Mouse (Mus musculus) midbrain, embryonic 10.5 days (tissue): ENCODE measurements at regions not wholly inside any gene's neighbourhood (a gene's known extent, or its start where the extent isn't known, plus 50 kb on each side); places are given as distances from the start of the nearest gene placed in this dataset. TPM values are rescaled to one million over a fixed set of nuclear protein-coding genes. Genes with fewer than 3 reads are reported as not detected.

ENCODE experiments used
- DNase-seq: peaks from one replicate; pipeline ENCODE4 v3.0.0-alpha.2; 2017; ENCODE audit warnings: low spot score
- H3K27ac ChIP-seq: fragments of 300-500 bp; sonication (generic); replicated peaks from 2 replicates; pipeline ENCODE4 v1.5.1; 2016; ENCODE audit warnings: mild to moderate bottlenecking
- H3K27me3 ChIP-seq: fragments of 300-500 bp; sonication (generic); 2 replicates; pipeline ENCODE4 v1.6.1; 2016; ENCODE audit warnings: low read depth, mild to moderate bottlenecking; ENCODE audit not compliant: poor library complexity, severe bottlenecking
- H3K36me3 ChIP-seq: fragments of 300-500 bp; sonication (generic); 2 replicates; pipeline ENCODE4 v1.6.1; 2016; ENCODE audit warnings: mild to moderate bottlenecking, moderate library complexity
- H3K4me1 ChIP-seq: fragments of 300-500 bp; sonication (generic); 2 replicates; pipeline ENCODE4 v1.6.1; 2016
- H3K4me3 ChIP-seq: fragments of 300-500 bp; sonication (generic); 2 replicates; pipeline ENCODE4 v1.5.1; 2016; ENCODE audit warnings: mild to moderate bottlenecking, moderate library complexity
- H3K9me3 ChIP-seq: fragments of 300-500 bp; sonication (generic); replicated peaks from 2 replicates; pipeline ENCODE4 v1.6.1; 2016; ENCODE audit warnings: mild to moderate bottlenecking
- WGBS: fragments of 180-500 bp; shearing (Covaris S2); methylation state at CpG from one replicate; pipeline ENCODE4 v1.1.7; 2016; 5-methylcytosine and 5-hydroxymethylcytosine counted together
- microRNA-seq: library from miRNA; unstranded; fragments of <30 nt; microRNA quantifications from one replicate; pipeline ENCODE4, GENCODE M21; 2017

DNA sequence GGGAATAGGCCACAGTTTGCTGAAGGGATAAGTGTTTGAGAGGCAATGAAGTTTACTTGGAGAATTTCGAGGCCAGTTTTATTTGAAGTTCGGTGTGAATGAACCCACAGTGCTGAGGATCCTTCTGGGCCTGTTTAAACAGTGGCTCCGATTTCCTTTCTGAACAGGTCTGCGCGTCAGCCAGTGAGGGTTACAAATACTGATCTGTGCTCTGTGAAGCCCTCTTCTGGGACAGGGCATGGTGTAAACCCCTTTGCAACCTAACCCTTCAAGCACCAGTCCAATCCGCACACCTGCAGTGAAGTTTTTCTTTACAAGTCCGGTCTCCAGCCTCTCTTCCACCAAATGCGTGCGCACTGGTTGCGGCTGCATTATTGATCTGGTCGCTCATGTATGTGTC lies 133.1 kb downstream of the Ndfip2 start:
- WGBS, result 88% methylated on average over 11 of the region's 11 CpGs
- H3K4me1 ChIP-seq, result no peaks in the 10 kb centered on the region
- no peak overlapping the region for H3K4me3 ChIP-seq
- no peak for DNase-seq
- H3K36me3 ChIP-seq, result no peaks in the 10 kb centered on the region
- H3K27ac ChIP-seq, result no peak overlapping the region
- H3K27me3 ChIP-seq, result peaks cover 4% of the 10 kb centered on the region
- no peaks in the 10 kb centered on the region for H3K9me3 ChIP-seq

DNA sequence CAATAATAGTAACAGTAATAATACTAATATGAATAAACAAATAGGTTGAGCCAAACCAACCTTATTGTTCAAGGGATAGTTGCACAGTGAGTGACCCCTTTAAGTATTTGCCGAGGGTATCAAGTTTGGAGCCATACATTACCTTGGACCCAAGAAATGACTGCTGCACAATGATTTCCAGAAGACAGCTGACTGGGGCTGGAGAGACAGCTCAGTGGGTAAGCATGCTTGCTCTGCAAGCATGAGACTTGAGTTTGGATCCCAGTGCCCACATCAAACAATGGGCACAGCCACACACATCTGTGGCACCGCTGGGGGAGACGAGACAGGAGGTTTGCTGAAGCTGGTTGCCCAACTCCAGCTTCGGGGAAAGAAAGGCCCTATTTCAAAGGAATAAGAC lies 126.7 kb downstream of the Ndfip2 start:
- H3K27ac ChIP-seq, result no peak overlapping the region
- no peaks in the 10 kb centered on the region for H3K27me3 ChIP-seq
- H3K4me3 ChIP-seq, result no peak overlapping the region
- 84% methylated on average over 4 of the region's 4 CpGs for WGBS
- no peaks in the 10 kb centered on the region for H3K36me3 ChIP-seq
- no peaks in the 10 kb centered on the region for H3K9me3 ChIP-seq
- no peak for DNase-seq
- H3K4me1 ChIP-seq, result no peaks in the 10 kb centered on the region

DNA sequence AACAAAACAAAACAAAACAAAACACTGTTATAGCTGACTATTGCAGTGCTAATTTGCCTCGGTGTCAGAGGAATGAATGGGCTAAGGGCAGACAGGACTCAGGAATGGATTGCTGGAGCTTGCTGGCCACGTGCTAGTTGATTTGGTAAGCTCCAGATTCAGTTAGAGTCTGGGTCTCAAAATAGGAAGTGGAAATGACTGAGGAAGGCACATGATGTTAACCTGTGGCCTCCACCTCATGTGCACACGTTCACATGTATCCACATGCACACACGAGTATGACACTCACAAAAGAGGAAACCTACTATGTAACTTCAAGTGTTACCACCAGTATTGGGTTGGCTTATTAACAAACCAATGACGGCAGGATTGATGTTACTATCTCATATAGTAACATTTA lies 125.0 kb downstream of the Ndfip2 start:
- Histone ChIP-seq H3K4me3 (no peak overlapping the region), H3K27ac (no peak overlapping the region), H3K4me1 (no peaks in the 10 kb centered on the region), H3K36me3 (no peaks in the 10 kb centered on the region), H3K27me3 (no peaks in the 10 kb centered on the region), H3K9me3 (no peaks in the 10 kb centered on the region)
- 88% methylated on average over 5 of the region's 5 CpGs for WGBS
- no peak for DNase-seq

DNA sequence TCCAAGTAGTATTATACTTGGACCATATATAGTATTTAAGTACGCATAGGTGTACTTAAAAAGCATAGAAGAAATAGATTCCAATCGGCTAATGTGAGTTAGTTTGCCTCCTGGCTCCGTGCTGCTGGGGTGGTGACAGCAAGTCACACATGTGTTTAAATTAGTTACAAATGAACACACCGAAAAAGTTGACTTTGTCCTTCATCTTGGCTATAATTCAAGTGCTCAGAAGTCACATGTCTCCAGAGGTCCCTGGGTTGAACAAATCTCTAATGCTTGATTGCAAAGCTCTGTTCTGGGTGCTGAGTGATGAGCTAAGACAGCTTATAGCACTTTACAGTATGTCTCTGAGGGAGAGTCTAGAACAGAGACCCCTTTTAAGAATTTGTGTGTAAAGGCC lies 121.7 kb downstream of the Ndfip2 start:
- Histone ChIP-seq H3K36me3 (no peaks in the 10 kb centered on the region), H3K4me1 (0 out of 2 replicates have a peak, but pooled peaks cover 3% of the 10 kb centered on the region), H3K9me3 (no peaks in the 10 kb centered on the region), H3K27me3 (no peaks in the 10 kb centered on the region), H3K4me3 (no peak overlapping the region), H3K27ac (no peak overlapping the region)
- 87% methylated on average over 4 of the region's 4 CpGs for WGBS
- no peak for DNase-seq

DNA sequence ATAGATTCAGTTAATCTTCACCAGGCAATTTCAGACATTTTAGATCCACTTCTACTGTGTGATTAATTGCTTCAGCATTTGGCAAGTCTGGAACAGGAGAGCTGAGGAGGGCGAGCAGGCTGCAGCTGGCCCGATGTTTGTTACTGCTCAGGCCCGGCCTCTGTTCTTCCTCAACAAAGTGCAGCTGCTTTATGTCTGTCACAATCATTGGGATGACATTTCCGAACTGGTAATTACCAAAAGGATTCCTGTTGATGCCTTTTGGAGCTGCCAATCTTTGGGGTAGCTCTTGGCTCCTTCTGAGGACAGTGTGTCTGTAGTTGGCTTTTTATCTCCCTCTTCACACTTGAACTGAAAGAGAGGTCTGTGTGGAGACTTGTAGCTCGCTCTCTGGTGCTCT lies 119.4 kb downstream of the Ndfip2 start:
- H3K27ac ChIP-seq, result no peak overlapping the region
- H3K4me3 ChIP-seq, result no peak overlapping the region
- no peaks in the 10 kb centered on the region for H3K9me3 ChIP-seq
- no peak for DNase-seq
- no peaks in the 10 kb centered on the region for H3K27me3 ChIP-seq
- H3K4me1 ChIP-seq, result 0 out of 2 replicates have a peak, but pooled peaks cover 8% of the 10 kb centered on the region
- 69% methylated on average over 5 of the region's 5 CpGs for WGBS
- no peaks in the 10 kb centered on the region for H3K36me3 ChIP-seq

DNA sequence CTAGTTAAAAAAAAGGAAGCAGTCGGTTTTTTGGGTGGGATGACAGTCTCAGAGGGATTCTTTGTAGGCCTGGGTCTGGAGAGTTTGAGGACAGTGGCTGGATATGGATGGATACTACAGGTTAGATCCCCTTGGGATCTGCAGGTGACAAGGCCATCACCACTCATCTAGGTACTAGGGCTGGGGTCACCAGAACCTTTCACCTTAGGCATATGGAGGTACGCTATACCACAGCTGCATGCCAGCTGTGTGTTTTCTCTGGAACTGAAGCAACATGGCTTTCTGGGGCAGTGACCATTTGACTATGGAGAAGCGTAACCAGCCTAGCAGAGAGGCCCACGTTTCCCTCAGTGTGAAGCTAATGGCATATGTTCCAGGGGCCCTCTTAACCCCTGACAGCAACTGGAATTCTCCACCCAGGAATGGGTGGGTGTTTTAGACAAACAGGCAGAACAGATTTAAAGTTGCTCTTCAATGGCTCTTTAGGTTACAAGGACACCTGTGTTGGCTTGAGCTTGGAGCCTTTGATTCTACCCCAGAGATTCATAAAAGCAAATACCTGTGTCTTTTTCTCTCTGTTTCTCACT lies 118.8 kb downstream of the Ndfip2 start:
- H3K9me3 ChIP-seq, result no peaks in the 10 kb centered on the region
- WGBS, result 76% methylated on average over 4 of the region's 4 CpGs
- DNase-seq, result no peak

DNA sequence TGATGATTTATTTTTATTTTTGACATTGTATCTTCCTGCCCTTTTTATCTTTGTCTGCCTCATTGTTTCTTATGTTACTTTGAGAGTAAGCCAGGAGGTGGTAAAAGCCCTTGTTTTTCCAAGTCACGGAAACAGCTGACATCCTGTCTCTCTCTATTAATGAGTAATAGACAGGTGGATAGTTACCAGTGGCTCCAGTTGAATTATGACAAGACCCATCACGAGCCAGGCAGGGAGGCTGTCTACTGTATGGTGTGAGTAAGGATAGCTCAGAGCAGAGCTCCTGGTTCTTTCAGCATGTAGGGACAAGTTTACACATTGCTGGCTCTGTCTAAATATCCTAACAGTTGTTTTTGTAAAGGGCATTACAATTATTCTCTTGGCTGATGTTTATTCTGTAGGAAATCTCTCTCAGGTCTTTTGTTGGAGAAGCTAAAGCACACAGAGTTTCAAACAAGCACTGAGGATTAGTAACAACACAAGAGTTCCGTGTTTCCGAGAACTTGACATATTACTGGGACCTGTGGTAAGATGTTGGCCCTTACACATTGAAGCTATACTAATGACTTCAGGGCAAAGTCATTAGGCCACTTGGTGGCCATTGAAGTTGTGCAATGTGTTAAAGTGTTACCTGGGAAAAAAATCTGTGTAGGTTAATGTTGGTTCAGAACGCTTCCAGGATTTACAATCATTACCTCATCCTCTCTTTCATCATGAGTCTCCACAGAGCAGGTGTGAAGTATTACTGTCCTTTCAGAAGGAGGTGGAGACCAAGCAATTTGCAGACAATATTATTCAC lies 111.5 kb downstream of the Ndfip2 start:
- no peak for DNase-seq
- H3K27me3 ChIP-seq, result no peaks in the 10 kb centered on the region
- no peaks in the 10 kb centered on the region for H3K9me3 ChIP-seq
- no peak overlapping the region for H3K27ac ChIP-seq
- 0 out of 2 replicates have a peak, but pooled peaks cover 4% of the 10 kb centered on the region for H3K4me1 ChIP-seq
- no peaks in the 10 kb centered on the region for H3K36me3 ChIP-seq
- WGBS, result 88% methylated on average over 5 of the region's 5 CpGs
- no peak overlapping the region for H3K4me3 ChIP-seq

More for the DNA sequence above, 118.8 kb downstream of the Ndfip2 start:
- Histone ChIP-seq H3K4me1 (0 out of 2 replicates have a peak, but pooled peaks cover 8% of the 10 kb centered on the region), H3K4me3 (no peak overlapping the region), H3K27me3 (no peaks in the 10 kb centered on the region), H3K27ac (no peak overlapping the region), H3K36me3 (no peaks in the 10 kb centered on the region)

DNA sequence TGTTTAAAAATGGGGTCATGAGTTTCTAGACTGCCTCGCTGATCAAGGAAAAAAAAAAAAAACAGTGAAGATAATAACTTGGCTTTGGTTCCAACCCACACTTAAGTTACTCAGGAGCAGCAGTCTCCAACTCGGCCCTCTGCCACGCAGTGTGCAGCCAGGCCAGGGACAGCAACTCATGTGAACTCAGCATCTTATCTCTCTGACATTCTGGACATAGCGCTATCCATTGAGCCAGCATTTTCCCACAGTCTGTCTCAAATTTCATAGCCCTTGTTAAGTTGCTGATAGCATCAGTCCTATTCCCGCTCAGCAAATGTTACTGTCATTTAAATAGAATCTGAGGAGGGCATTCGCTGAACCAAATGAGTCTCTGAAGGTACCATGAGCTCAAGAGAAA lies 102.2 kb downstream of the Ndfip2 start:
- Histone ChIP-seq H3K4me1 (no peaks in the 10 kb centered on the region), H3K36me3 (no peaks in the 10 kb centered on the region), H3K9me3 (no peaks in the 10 kb centered on the region), H3K4me3 (no peak overlapping the region), H3K27me3 (no peaks in the 10 kb centered on the region), H3K27ac (no peak overlapping the region)
- DNase-seq, result no peak
- WGBS, result 85% methylated on average over 6 of the region's 6 CpGs

DNA sequence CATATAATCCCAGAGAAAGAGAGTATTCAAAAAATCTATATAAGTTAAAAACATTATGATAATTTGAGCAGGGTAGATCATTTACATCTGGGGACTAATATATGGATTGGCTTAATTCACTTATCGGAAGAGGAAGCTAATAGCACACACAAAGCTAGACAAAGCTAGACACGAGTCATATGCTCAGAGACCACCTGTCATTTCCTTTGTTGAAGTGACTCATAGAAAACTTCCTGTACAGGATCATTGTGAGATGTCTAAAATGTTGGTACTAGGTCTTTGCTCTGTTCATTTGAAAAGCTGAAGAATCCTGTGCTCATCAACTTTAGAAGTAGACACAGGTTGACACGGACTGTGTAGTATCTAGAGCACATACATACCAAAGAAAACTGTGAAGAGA lies 101.5 kb downstream of the Ndfip2 start:
- DNase-seq, result no peak
- Histone ChIP-seq H3K27me3 (no peaks in the 10 kb centered on the region), H3K4me3 (no peak overlapping the region), H3K4me1 (no peaks in the 10 kb centered on the region), H3K36me3 (no peaks in the 10 kb centered on the region), H3K9me3 (no peaks in the 10 kb centered on the region), H3K27ac (no peak overlapping the region)
- 88% methylated on average over 3 of the region's 3 CpGs for WGBS

Small RNA genes lying in the stretch of these regions (microRNA-seq; reads per million reads assigned to microRNA genes)
- gene Gm22406 (not detected), gene Mir6390 (not detected)
